Mouse (Mus musculus): ENCODE results near the gene Gck. TPM values are rescaled to one million over a fixed set of nuclear protein-coding genes. Genes with fewer than 3 reads are reported as not detected.
"Not testable (repeated sequence)": the region's sequence is repeated elsewhere in the genome, so short reads cannot be mapped to it uniquely, and the experiment has no call there.

The Gck gene
- polyA plus RNA-seq, 1 experiment, result 0.27 TPM

- H3K27me3 ChIP-seq (ENCODE audit: control insufficient read depth, insufficient read depth, low read length), result peaks cover 2% of the 10 kb centered on the region; the same call in 1 of the 2 replicates
- 93% methylated on average over 10 of the region's 10 CpGs for WGBS
- H3K4me1 ChIP-seq (ENCODE audit: control insufficient read depth, insufficient read depth, insufficient read length), result no peaks in the 10 kb centered on the region
- no peak for TF ChIP-seq POLR2A (IDR thresholded peaks at IDR 0.05; ENCODE audit: low read depth, low read length)
- no peak for TF ChIP-seq CTCF (IDR thresholded peaks at IDR 0.05; ENCODE audit: extremely low read depth, insufficient read depth, insufficient read length, insufficient replicate concordance)
- H3K36me3 ChIP-seq (ENCODE audit: control insufficient read depth, insufficient read depth, low read length), result no peaks in the 10 kb centered on the region
- no peak overlapping the region for H3K4me3 ChIP-seq (ENCODE audit: extremely low read depth, insufficient read depth, insufficient read length)
- DNase-seq (ENCODE audit: low read depth in 1 of 2, low spot score in 2 of 2), result no peak
- no peak overlapping the region for H3K27ac ChIP-seq (ENCODE audit: insufficient read depth, low read length)
Observed at GRCm38 (mm10) chr11:5899286-5899685, 50.6 kb downstream of the Gck start.

GRCm38 (mm10) chr11:5898531-5898930, 51.4 kb downstream of the Gck start, which contains the start of gene Myl7:
Myl7 (minus strand) TSS chr11:5898782.
- H3K27ac ChIP-seq (ENCODE audit: insufficient read depth, low read length), result no peak within 1 kb of the TSS
- H3K36me3 ChIP-seq (ENCODE audit: control insufficient read depth, insufficient read depth, low read length), result no peaks in the 10 kb centered on the region
- no peak within 1 kb of the TSS for H3K4me3 ChIP-seq (ENCODE audit: extremely low read depth, insufficient read depth, insufficient read length)
- H3K4me1 ChIP-seq (ENCODE audit: control insufficient read depth, insufficient read depth, insufficient read length), result no peaks in the 10 kb centered on the region
- peaks cover 2% of the 10 kb centered on the region; the same call in 1 of the 2 replicates for H3K27me3 ChIP-seq (ENCODE audit: control insufficient read depth, insufficient read depth, low read length)
- DNase-seq (ENCODE audit: low read depth in 1 of 2, low spot score in 2 of 2), result no peak
- 67% methylated on average over 5 of the region's 5 CpGs for WGBS
- TF ChIP-seq POLR2A (IDR thresholded peaks at IDR 0.05; ENCODE audit: low read depth, low read length), result no peak
- no peak for TF ChIP-seq CTCF (IDR thresholded peaks at IDR 0.05; ENCODE audit: extremely low read depth, insufficient read depth, insufficient read length, insufficient replicate concordance)

DNA sequence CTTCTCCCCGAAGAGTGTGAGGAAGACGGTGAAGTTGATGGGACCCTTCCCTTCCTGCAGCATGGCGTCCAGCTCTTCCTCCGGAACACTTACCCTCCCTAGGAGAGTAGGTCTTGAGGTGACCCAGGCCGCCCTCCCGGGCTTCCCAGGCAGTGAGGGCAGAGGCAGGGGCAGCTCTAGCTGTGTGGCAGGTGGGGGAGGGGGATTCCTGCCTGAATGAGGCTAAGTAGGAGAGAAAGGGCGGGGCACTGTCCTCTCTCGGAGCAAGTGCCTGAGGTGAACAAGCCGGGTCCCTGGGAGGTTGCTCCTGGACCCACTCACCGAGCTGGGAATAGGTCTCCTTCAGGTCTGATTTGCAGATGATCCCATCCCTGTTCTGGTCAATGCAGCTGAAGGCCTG, 52.0 kb downstream of the Gck start:
- H3K27ac ChIP-seq (ENCODE audit: insufficient read depth, low read length), result no peak overlapping the region
- no peaks in the 10 kb centered on the region for H3K4me1 ChIP-seq (ENCODE audit: control insufficient read depth, insufficient read depth, insufficient read length)
- H3K36me3 ChIP-seq (ENCODE audit: control insufficient read depth, insufficient read depth, low read length), result no peaks in the 10 kb centered on the region
- no peak overlapping the region for H3K4me3 ChIP-seq (ENCODE audit: extremely low read depth, insufficient read depth, insufficient read length)
- DNase-seq (ENCODE audit: low read depth in 1 of 2, low spot score in 2 of 2), result no peak
- no peak for TF ChIP-seq CTCF (IDR thresholded peaks at IDR 0.05; ENCODE audit: extremely low read depth, insufficient read depth, insufficient read length, insufficient replicate concordance)
- no peak for TF ChIP-seq POLR2A (IDR thresholded peaks at IDR 0.05; ENCODE audit: low read depth, low read length)
- WGBS, result 37% methylated on average over 10 of the region's 10 CpGs
- peaks cover 2% of the 10 kb centered on the region; the same call in 1 of the 2 replicates for H3K27me3 ChIP-seq (ENCODE audit: control insufficient read depth, insufficient read depth, low read length)

GRCm38 (mm10) chr11:5897230-5897629, 52.7 kb downstream of the Gck start:
- DNase-seq (ENCODE audit: low read depth in 1 of 2, low spot score in 2 of 2), result no peak
- H3K27me3 ChIP-seq (ENCODE audit: control insufficient read depth, insufficient read depth, low read length), result peaks cover 2% of the 10 kb centered on the region; the same call in 1 of the 2 replicates
- 22% methylated on average over 16 of the region's 16 CpGs for WGBS
- TF ChIP-seq CTCF (IDR thresholded peaks at IDR 0.05; ENCODE audit: extremely low read depth, insufficient read depth, insufficient read length, insufficient replicate concordance) (no peak), POLR2A (IDR thresholded peaks at IDR 0.05; ENCODE audit: low read depth, low read length) (no peak)
- no peak overlapping the region for H3K4me3 ChIP-seq (ENCODE audit: extremely low read depth, insufficient read depth, insufficient read length)
- no peak overlapping the region for H3K27ac ChIP-seq (ENCODE audit: insufficient read depth, low read length)
- H3K36me3 ChIP-seq (ENCODE audit: control insufficient read depth, insufficient read depth, low read length), result no peaks in the 10 kb centered on the region
- H3K4me1 ChIP-seq (ENCODE audit: control insufficient read depth, insufficient read depth, insufficient read length), result peaks cover 2% of the 10 kb centered on the region; the same call in 1 of the 2 replicates

- H3K4me1 ChIP-seq (ENCODE audit: control insufficient read depth, insufficient read depth, insufficient read length), result peaks cover 6% of the 10 kb centered on the region; the same call in 1 of the 2 replicates
- H3K27ac ChIP-seq (ENCODE audit: insufficient read depth, low read length), result no peak overlapping the region
- no peaks in the 10 kb centered on the region for H3K36me3 ChIP-seq (ENCODE audit: control insufficient read depth, insufficient read depth, low read length)
- no peak for DNase-seq (ENCODE audit: low read depth in 1 of 2, low spot score in 2 of 2)
- WGBS, result 91% methylated on average over 6 of the region's 6 CpGs
- H3K27me3 ChIP-seq (ENCODE audit: control insufficient read depth, insufficient read depth, low read length), result no peaks in the 10 kb centered on the region
- H3K4me3 ChIP-seq (ENCODE audit: extremely low read depth, insufficient read depth, insufficient read length), result no peak overlapping the region
- TF ChIP-seq POLR2A (IDR thresholded peaks at IDR 0.05; ENCODE audit: low read depth, low read length) (no peak), CTCF (IDR thresholded peaks at IDR 0.05; ENCODE audit: extremely low read depth, insufficient read depth, insufficient read length, insufficient replicate concordance) (no peak)
Observed at GRCm38 (mm10) chr11:5893807-5894206, 56.1 kb downstream of the Gck start.

DNA sequence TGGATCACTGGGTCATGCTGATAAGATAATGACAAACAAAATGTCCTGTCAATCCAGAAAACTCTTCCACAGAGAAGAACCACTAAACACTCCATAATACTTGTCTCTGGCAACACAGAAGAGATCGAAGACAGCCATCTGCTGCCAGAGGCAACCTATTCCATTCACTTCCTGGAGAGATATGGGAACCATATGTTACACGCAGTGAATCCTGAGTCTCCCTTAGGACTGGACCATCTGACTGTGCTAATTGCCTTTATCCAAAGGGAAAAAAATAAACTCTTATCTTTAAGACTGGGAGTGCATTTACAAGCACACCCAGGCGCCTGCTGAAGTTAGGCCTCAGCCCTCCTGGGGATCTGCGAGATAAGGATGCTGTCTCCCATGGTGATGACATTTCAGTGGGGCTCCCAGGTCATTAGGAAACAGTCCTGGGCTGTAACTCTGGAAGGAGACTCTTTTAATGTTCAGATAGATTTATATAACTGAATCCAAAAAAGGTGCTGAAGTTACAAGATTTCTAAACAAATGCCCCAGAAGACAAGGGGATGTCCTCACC, 57.0 kb downstream of the Gck start:
- Histone ChIP-seq H3K27me3 (ENCODE audit: control insufficient read depth, insufficient read depth, low read length) (no peaks in the 10 kb centered on the region), H3K4me3 (ENCODE audit: extremely low read depth, insufficient read depth, insufficient read length) (no peak overlapping the region), H3K36me3 (ENCODE audit: control insufficient read depth, insufficient read depth, low read length) (no peaks in the 10 kb centered on the region), H3K27ac (ENCODE audit: insufficient read depth, low read length) (no peak overlapping the region), H3K4me1 (ENCODE audit: control insufficient read depth, insufficient read depth, insufficient read length) (peaks cover 6% of the 10 kb centered on the region; the same call in 1 of the 2 replicates)
- DNase-seq (ENCODE audit: low read depth in 1 of 2, low spot score in 2 of 2), result no peak
- 83% methylated on average over 4 of the region's 4 CpGs for WGBS
- no peak for TF ChIP-seq CTCF (IDR thresholded peaks at IDR 0.05; ENCODE audit: extremely low read depth, insufficient read depth, insufficient read length, insufficient replicate concordance)

GRCm38 (mm10) chr11:5892151-5892591, 57.7 kb downstream of the Gck start:
- peak in 1 of 2 experiments; percentile 31 for DNase-seq (ENCODE audit: low read depth in 1 of 2, low spot score in 2 of 2)
- TF ChIP-seq CTCF (IDR thresholded peaks at IDR 0.05; ENCODE audit: extremely low read depth, insufficient read depth, insufficient read length, insufficient replicate concordance) (no peak), POLR2A (IDR thresholded peaks at IDR 0.05; ENCODE audit: low read depth, low read length) (no peak)
- Histone ChIP-seq H3K4me1 (ENCODE audit: control insufficient read depth, insufficient read depth, insufficient read length) (peaks cover 6% of the 10 kb centered on the region; the same call in 1 of the 2 replicates), H3K4me3 (ENCODE audit: extremely low read depth, insufficient read depth, insufficient read length) (no peak overlapping the region), H3K27me3 (ENCODE audit: control insufficient read depth, insufficient read depth, low read length) (no peaks in the 10 kb centered on the region), H3K36me3 (ENCODE audit: control insufficient read depth, insufficient read depth, low read length) (no peaks in the 10 kb centered on the region), H3K27ac (ENCODE audit: insufficient read depth, low read length) (no peak overlapping the region)
- 26% methylated on average over 8 of the region's 8 CpGs for WGBS

GRCm38 (mm10) chr11:5888563-5888962, 61.3 kb downstream of the Gck start:
- not testable (repeated sequence) for H3K27ac ChIP-seq (ENCODE audit: insufficient read depth, low read length); H3K27me3 ChIP-seq (ENCODE audit: control insufficient read depth, insufficient read depth, low read length); H3K4me3 ChIP-seq (ENCODE audit: extremely low read depth, insufficient read depth, insufficient read length); H3K36me3 ChIP-seq (ENCODE audit: control insufficient read depth, insufficient read depth, low read length); DNase-seq (ENCODE audit: low read depth in 1 of 2, low spot score in 2 of 2); H3K4me1 ChIP-seq (ENCODE audit: control insufficient read depth, insufficient read depth, insufficient read length)
- 71% methylated on average over 5 of the region's 5 CpGs for WGBS
